Comparison of ENCODE assay signal across 15 mouse cellular contexts in the genomic region with DNA sequence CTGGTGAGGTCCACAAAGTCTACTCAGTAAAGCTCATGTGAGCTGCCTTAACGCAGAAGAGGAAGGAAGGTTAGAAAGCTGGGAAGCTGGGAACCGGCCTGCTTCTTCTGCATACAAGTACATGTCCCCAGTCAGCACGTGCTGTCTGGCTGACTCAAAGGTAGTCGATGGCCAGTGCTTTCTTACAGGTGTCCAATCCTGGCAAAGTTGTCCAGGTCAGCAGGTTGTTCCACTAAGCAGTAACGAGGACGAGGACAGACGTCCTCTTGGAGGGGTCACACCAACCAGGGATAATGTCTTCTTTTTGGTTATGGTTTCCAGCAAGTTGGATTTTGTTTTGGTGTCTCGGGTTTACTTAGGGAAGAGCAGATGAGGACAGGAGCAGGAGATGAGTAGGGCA. TPM values are rescaled to one million over a fixed set of nuclear protein-coding genes. Genes with fewer than 3 reads are reported as not detected.
DNase-seq lines count a peak whose midpoint lies in the region; ATAC-seq and TF ChIP-seq lines count a peak whose summit lies in the region.
"Had no signal": no experiment of that assay in that cellular context is flagged by ENCODE, and none has a peak within 500 bp of the region (broad histone marks: within the 10 kb centered on the region; RNA-seq: fewer than 3 reads in every experiment).

No protein-coding gene starts in this region.

- H3K4me2 ChIP-seq in heart, embryonic 13.5 days: peak overlapping the region; percentile 78
- H3K4me2 ChIP-seq in intestine, postnatal 0 days (replicated peaks; ENCODE audit: low read depth): peak overlapping the region; percentile 96

- WGBS in heart, embryonic 13.5 days: 8% methylated on average over 8 of the region's 8 CpGs
- WGBS in hindbrain, embryonic 10.5 days: 4% methylated on average over 8 of the region's 8 CpGs
- WGBS in intestine, postnatal 0 days: 47% methylated on average over 8 of the region's 8 CpGs

- ATAC-seq in heart, embryonic 13.5 days (ENCODE audit: extremely low read depth, insufficient number of reproducible peaks, low FRiP score, low TSS enrichment): no peak
- no peak for ATAC-seq in intestine, postnatal 0 days
- ATAC-seq: Patski had no signal

- TF ChIP-seq CTCF in intestine, postnatal 0 days (IDR thresholded peaks at IDR 0.05; ENCODE audit: low read depth): no peak

- H3K4me3 ChIP-seq in heart, embryonic 13.5 days: peak overlapping the region; percentile 59
- H3K4me3 ChIP-seq in hindbrain, embryonic 10.5 days: peak overlapping the region; percentile 55; the same call in 1 of the 2 replicates
- peak overlapping the region; percentile 68 for H3K4me3 ChIP-seq in intestine, postnatal 0 days (ENCODE audit: low read depth, low read length)

- peak overlapping the region; percentile 80 for H3K9ac ChIP-seq in heart, embryonic 13.5 days
- 0 out of 2 replicates have a peak overlapping the region, but pooled peaks have one; percentile 85 for H3K9ac ChIP-seq in intestine, postnatal 0 days (ENCODE audit: low read depth, low read length)
- H3K9ac ChIP-seq: limb, embryonic 13.5 days had no signal

- intact Hi-C loops in heart, postnatal 25 days (cut with DNase I): no loop called here

- H3K27ac ChIP-seq in heart, embryonic 13.5 days (replicated peaks): peak overlapping the region; percentile 42
- H3K27ac ChIP-seq in hindbrain, embryonic 10.5 days: no peak overlapping the region
- peak overlapping the region; percentile 85 for H3K27ac ChIP-seq in intestine, postnatal 0 days (ENCODE audit: low read depth, low read length)
- H3K27ac ChIP-seq: limb, embryonic 13.5 days had no signal

- H3K27me3 ChIP-seq in heart, embryonic 13.5 days (replicated peaks): peaks cover 99% of the 10 kb centered on the region
- H3K27me3 ChIP-seq in hindbrain, embryonic 10.5 days (ENCODE audit: insufficient read depth, poor library complexity, severe bottlenecking): peaks cover 100% of the 10 kb centered on the region
- 0 out of 2 replicates have a peak, but pooled peaks cover 4% of the 10 kb centered on the region for H3K27me3 ChIP-seq in intestine, postnatal 0 days (replicated peaks; ENCODE audit: control insufficient read depth, insufficient read depth, low read length)
- H3K27me3 ChIP-seq: Patski had no signal

- H3K4me1 ChIP-seq in heart, embryonic 13.5 days: peaks cover 15% of the 10 kb centered on the region
- peaks cover 17% of the 10 kb centered on the region for H3K4me1 ChIP-seq in hindbrain, embryonic 10.5 days (replicated peaks)
- H3K4me1 ChIP-seq in intestine, postnatal 0 days (replicated peaks; ENCODE audit: control insufficient read depth, insufficient read depth, low read length): peaks cover 11% of the 10 kb centered on the region; the same call in 1 of the 2 replicates

- H3K9me3 ChIP-seq in heart, embryonic 13.5 days: no peaks in the 10 kb centered on the region
- H3K9me3 ChIP-seq in hindbrain, embryonic 10.5 days: no peaks in the 10 kb centered on the region
- H3K9me3 ChIP-seq in intestine, postnatal 0 days (ENCODE audit: control insufficient read depth): no peaks in the 10 kb centered on the region
- H3K9me3 ChIP-seq: limb, embryonic 13.5 days had no signal

- no peak for DNase-seq in heart, postnatal 25 days (ENCODE audit: low spot score)
- DNase-seq in hindbrain, embryonic 10.5 days (ENCODE audit: low spot score): no peak
- peak; percentile 55 for DNase-seq in neural tube, embryonic 10.5 days (ENCODE audit: extremely low spot score, low spot score)
- no peak for DNase-seq in ovary, postnatal 36 days (ENCODE audit: low spot score)
- no peak for DNase-seq in spleen, postnatal 4 days (ENCODE audit: low spot score in 2 of 2)
- no peak for DNase-seq in urinary bladder, postnatal 14 days (ENCODE audit: low spot score)
- DNase-seq: adrenal gland, postnatal 25 days; cerebellum, postnatal 25 days; midbrain, embryonic 14.5 days had no signal

- no peaks in the 10 kb centered on the region for H3K36me3 ChIP-seq in heart, embryonic 13.5 days
- H3K36me3 ChIP-seq in hindbrain, embryonic 10.5 days: no peaks in the 10 kb centered on the region
- no peaks in the 10 kb centered on the region for H3K36me3 ChIP-seq in intestine, postnatal 0 days (ENCODE audit: control insufficient read depth, insufficient read depth)
- H3K36me3 ChIP-seq: limb, embryonic 13.5 days had no signal

RNA-seq across cellular contexts. Expression of gene Hoxa4, which starts 1.6 kb away (rescaled TPM):
- polyA plus RNA-seq in heart, embryonic 13.5 days (2015; fragmentation: Nextera tagmentation; extraction: Ambion mirVana): 0.71 and 0.74 TPM in 2 replicates
- total RNA-seq in heart, postnatal 25 days (2021): under 1 TPM; 0.22 to 0.36 TPM
- 0.14 and 4.3 TPM in 2 replicates for polyA plus RNA-seq in hindbrain, embryonic 10.5 days (2016; fragmentation: Nextera tagmentation; extraction: Ambion mirVana)
- 3.6 and 4.5 TPM in 2 replicates for polyA plus RNA-seq in intestine, postnatal 0 days (2015; fragmentation: Nextera tagmentation; extraction: Ambion mirVana)
- polyA plus RNA-seq: midbrain, embryonic 14.5 days had no signal

RNA-seq across cellular contexts. Expression of gene 5730596B20Rik, which starts 12.6 kb away (rescaled TPM):
- polyA plus RNA-seq in heart, embryonic 13.5 days (2015; fragmentation: Nextera tagmentation; extraction: Ambion mirVana): 0.15 and 0.33 TPM in 2 replicates
- not detected for total RNA-seq in heart, postnatal 25 days (2021)
- 0.90 and 3.6 TPM in 2 replicates for polyA plus RNA-seq in hindbrain, embryonic 10.5 days (2016; fragmentation: Nextera tagmentation; extraction: Ambion mirVana)
- 0.61 and 0.97 TPM in 2 replicates for polyA plus RNA-seq in intestine, postnatal 0 days (2015; fragmentation: Nextera tagmentation; extraction: Ambion mirVana)
- total RNA-seq: gastrocnemius, postnatal 36 days had no signal
- polyA plus RNA-seq: midbrain, embryonic 14.5 days had no signal

RNA-seq across cellular contexts. Expression of gene Hoxa5, which starts 14.5 kb away (rescaled TPM):
- 3.6 and 5.9 TPM in 2 replicates for polyA plus RNA-seq in heart, embryonic 13.5 days (2015; fragmentation: Nextera tagmentation; extraction: Ambion mirVana)
- 1 to 10 TPM in 1 of 2 experiments, under 1 TPM in 1; 0.52 to 1.3 TPM for total RNA-seq in heart, postnatal 25 days (2021)
- 1.8 TPM in 1 of 2 replicates, not detected in the other for polyA plus RNA-seq in hindbrain, embryonic 10.5 days (2016; fragmentation: Nextera tagmentation; extraction: Ambion mirVana)
- polyA plus RNA-seq in intestine, postnatal 0 days (2015; fragmentation: Nextera tagmentation; extraction: Ambion mirVana): 14.8 and 15.3 TPM in 2 replicates
- polyA plus RNA-seq: midbrain, embryonic 14.5 days had no signal

RNA-seq across cellular contexts. Expression of gene Hoxa6, which starts 18.6 kb away (rescaled TPM):
- polyA plus RNA-seq in heart, embryonic 13.5 days (2015; fragmentation: Nextera tagmentation; extraction: Ambion mirVana): 0.40 TPM in 1 of 2 replicates, not detected in the other
- total RNA-seq in heart, postnatal 25 days (2021): not detected
- polyA plus RNA-seq in hindbrain, embryonic 10.5 days (2016; fragmentation: Nextera tagmentation; extraction: Ambion mirVana): not detected in 2 replicates
- polyA plus RNA-seq in intestine, postnatal 0 days (2015; fragmentation: Nextera tagmentation; extraction: Ambion mirVana): 0.76 and 0.81 TPM in 2 replicates
- polyA plus RNA-seq: midbrain, embryonic 14.5 days; thymus, postnatal 0 days had no signal

RNA-seq across cellular contexts. Expression of gene Hoxa3, which starts 23.2 kb away (rescaled TPM):
- polyA plus RNA-seq in heart, embryonic 13.5 days (2015; fragmentation: Nextera tagmentation; extraction: Ambion mirVana): 0.99 and 1.2 TPM in 2 replicates
- 1 to 10 TPM in 1 of 2 experiments, under 1 TPM in 1; 0.48 to 1.0 TPM for total RNA-seq in heart, postnatal 25 days (2021)
- polyA plus RNA-seq in hindbrain, embryonic 10.5 days (2016; fragmentation: Nextera tagmentation; extraction: Ambion mirVana): 3.6 and 9.7 TPM in 2 replicates
- 3.4 and 3.6 TPM in 2 replicates for polyA plus RNA-seq in intestine, postnatal 0 days (2015; fragmentation: Nextera tagmentation; extraction: Ambion mirVana)
- polyA plus RNA-seq: midbrain, embryonic 14.5 days had no signal
